Mouse (Mus musculus) MEL (cell line): ENCODE data around the gene Tex22. TPM values are rescaled to one million over a fixed set of nuclear protein-coding genes. Genes with fewer than 3 reads are reported as not detected.
A peak's percentile ranks its signal among the peaks of the same experiment; 100 is the strongest.

Experiments used
- DNase-seq: peaks from one replicate; pipeline ENCODE4 v3.0.0; 2011; ENCODE audit warnings: low read depth, low spot score
- H3K27ac ChIP-seq: 2 replicates; pipeline ENCODE4 v1.5.1; 2012; ENCODE audit warnings: low read depth, mild to moderate bottlenecking, control low read depth, low read length, moderate library complexity; ENCODE audit not compliant: control insufficient read depth
- H3K27me3 ChIP-seq, 2 experiments: fragments of 150-350 bp in 1 of 2; sonication (generic) in 1 of 2; 2 replicates each; pipeline ENCODE4 v1.6.1; 2012; ENCODE audit warnings: low read length in 2 of 2, mild to moderate bottlenecking in 2 of 2, improper control_type of control experiment in 1 of 2, moderate library complexity in 1 of 2; ENCODE audit not compliant: insufficient read depth in 2 of 2, control insufficient read depth in 1 of 2
- H3K36me3 ChIP-seq, 2 experiments: 2 replicates each; pipeline ENCODE4 v1.6.1; 2012 to 2014; ENCODE audit warnings: low read length in 2 of 2, improper control_type of control experiment in 1 of 2, inconsistent platforms in 1 of 2, mild to moderate bottlenecking in 1 of 2; ENCODE audit not compliant: insufficient read depth in 2 of 2, control insufficient read depth in 1 of 2
- H3K4me1 ChIP-seq, 2 experiments: fragments of 150-350 bp in 1 of 2; sonication (generic) in 1 of 2; 2 replicates each; pipeline ENCODE4 v1.6.1; 2012; ENCODE audit warnings: low read length in 2 of 2, improper control_type of control experiment in 1 of 2, mild to moderate bottlenecking in 1 of 2; ENCODE audit not compliant: insufficient read depth in 2 of 2, control insufficient read depth in 1 of 2
- H3K4me3 ChIP-seq, 2 experiments: fragments of 150-350 bp in 1 of 2; sonication (generic) in 1 of 2; 2 replicates each; pipeline ENCODE4 v1.5.1; 2012; ENCODE audit warnings: low read depth in 2 of 2, low read length in 2 of 2, mild to moderate bottlenecking in 2 of 2, moderate library complexity in 2 of 2, control low read depth in 1 of 2, improper control_type of control experiment in 1 of 2; ENCODE audit not compliant: control insufficient read depth in 1 of 2, insufficient read depth in 1 of 2
- H3K79me2 ChIP-seq: 2 replicates; pipeline ENCODE4 v1.6.1; 2012; ENCODE audit warnings: mild to moderate bottlenecking, low read length, moderate library complexity; ENCODE audit not compliant: control insufficient read depth, poor library complexity, insufficient read depth
- H3K9ac ChIP-seq: 2 replicates; pipeline ENCODE4 v1.6.1; 2012; ENCODE audit warnings: low read depth, mild to moderate bottlenecking, control low read depth, low read length, moderate library complexity; ENCODE audit not compliant: control insufficient read depth, poor library complexity, severe bottlenecking
- H3K9me3 ChIP-seq: fragments of 150-350 bp; sonication (generic); replicated peaks from 2 replicates; pipeline ENCODE4 v1.6.1; 2012; ENCODE audit warnings: mild to moderate bottlenecking, low read length, improper control_type of control experiment, moderate library complexity; ENCODE audit not compliant: insufficient read depth
- E2F4 ChIP-seq: IDR thresholded peaks from 2 replicates; pipeline ENCODE4 v1.6.1; 2011; ENCODE audit warnings: low read depth, low read length, improper control_type of control experiment, borderline replicate concordance
- ELF1 ChIP-seq: IDR thresholded peaks from 2 replicates; pipeline ENCODE4 v1.6.1; 2014; ENCODE audit warnings: low read depth, mild to moderate bottlenecking, inconsistent platforms, low read length, improper control_type of control experiment, moderate library complexity
- EP300 ChIP-seq, 2 experiments: IDR thresholded peaks; 2 replicates each; pipeline ENCODE4 v1.6.1; 2011; ENCODE audit warnings: improper control_type of control experiment in 2 of 2, low read length in 2 of 2, low read depth in 1 of 2, mild to moderate bottlenecking in 1 of 2
- ETS1 ChIP-seq: IDR thresholded peaks from 2 replicates; pipeline ENCODE4 v1.6.1; 2012; ENCODE audit warnings: low read depth, mild to moderate bottlenecking, inconsistent platforms, low read length, improper control_type of control experiment, moderate library complexity
- GABPA ChIP-seq: IDR thresholded peaks from 2 replicates; pipeline ENCODE4 v1.6.1; 2012; ENCODE audit warnings: low read depth, mild to moderate bottlenecking, inconsistent platforms, low read length, improper control_type of control experiment, moderate library complexity
- HCFC1 ChIP-seq: IDR thresholded peaks from 2 replicates; pipeline ENCODE4 v1.6.1; 2012; ENCODE audit warnings: low read depth, mild to moderate bottlenecking, inconsistent platforms, low read length, improper control_type of control experiment, moderate library complexity
- KAT2A ChIP-seq: conservative IDR thresholded peaks from 2 replicates; pipeline ENCODE4 v1.6.1; 2012; ENCODE audit warnings: low read depth, low read length, improper control_type of control experiment, inconsistent platforms
- MAX ChIP-seq: IDR thresholded peaks from 2 replicates; pipeline ENCODE4 v1.6.1; 2011; ENCODE audit warnings: low read length, improper control_type of control experiment
- MAZ ChIP-seq: IDR thresholded peaks from 2 replicates; pipeline ENCODE4 v1.6.1; 2012; ENCODE audit warnings: low read depth, mild to moderate bottlenecking, inconsistent platforms, low read length, improper control_type of control experiment
- MXI1 ChIP-seq: IDR thresholded peaks from 2 replicates; pipeline ENCODE4 v1.6.1; 2011; ENCODE audit warnings: mild to moderate bottlenecking, low read depth, low read length, improper control_type of control experiment
- MYB ChIP-seq: IDR thresholded peaks from 2 replicates; pipeline ENCODE4 v1.6.1; 2011; ENCODE audit warnings: mild to moderate bottlenecking, low read depth, low read length, improper control_type of control experiment
- MYC ChIP-seq: IDR thresholded peaks from 2 replicates; pipeline ENCODE4 v1.6.1; 2011; ENCODE audit warnings: low read depth, mild to moderate bottlenecking, low read length, improper control_type of control experiment, moderate library complexity
- NRF1 ChIP-seq: IDR thresholded peaks from 2 replicates; pipeline ENCODE4 v1.6.1; 2014; ENCODE audit warnings: low read depth, mild to moderate bottlenecking, inconsistent platforms, low read length, improper control_type of control experiment, moderate library complexity; ENCODE audit not compliant: poor library complexity, insufficient read depth, severe bottlenecking
- POLR2A ChIP-seq, 2 experiments: IDR thresholded peaks; 2 replicates each; pipeline ENCODE4 v1.6.1; 2011 to 2012; ENCODE audit warnings: low read length in 2 of 2, mild to moderate bottlenecking in 2 of 2, control low read depth in 1 of 2, improper control_type of control experiment in 1 of 2, low read depth in 1 of 2, moderate library complexity in 1 of 2; ENCODE audit not compliant: control insufficient read depth in 1 of 2, insufficient read depth in 1 of 2, poor library complexity in 1 of 2
- POLR2AphosphoS5 ChIP-seq: IDR thresholded peaks from 2 replicates; pipeline ENCODE4 v1.6.1; 2012; ENCODE audit warnings: low read depth, borderline replicate concordance, mild to moderate bottlenecking, inconsistent platforms, low read length, moderate library complexity, mixed read lengths
- RAD21 ChIP-seq: IDR thresholded peaks from 2 replicates; pipeline ENCODE4 v1.6.1; 2011; ENCODE audit warnings: mild to moderate bottlenecking, low read depth, low read length, improper control_type of control experiment
- TAL1 ChIP-seq: IDR thresholded peaks from 2 replicates; pipeline ENCODE4 v1.6.1; 2012; ENCODE audit warnings: mild to moderate bottlenecking, inconsistent platforms, low read length, moderate library complexity, mixed read lengths
- ZKSCAN1 ChIP-seq: IDR thresholded peaks from 2 replicates; pipeline ENCODE4 v1.6.1; 2012; ENCODE audit warnings: low read depth, mild to moderate bottlenecking, inconsistent platforms, low read length, improper control_type of control experiment, moderate library complexity
- ZMIZ1 ChIP-seq: IDR thresholded peaks from 2 replicates; pipeline ENCODE4 v1.6.1; 2012; ENCODE audit warnings: low read depth, mild to moderate bottlenecking, inconsistent platforms, low read length, improper control_type of control experiment, moderate library complexity
- ZNF384 ChIP-seq: IDR thresholded peaks from 2 replicates; pipeline ENCODE4 v1.6.1; 2012; ENCODE audit warnings: low read depth, mild to moderate bottlenecking, inconsistent platforms, low read length, improper control_type of control experiment
- polyA plus RNA-seq, 2 experiments: library from polyadenylated mRNA; stranded (reverse) in 1 of 2; unstranded in 1 of 2; fragments of >175 nt in 1 of 2; fragments of >200 nt in 1 of 2; gene quantifications; 2 replicates each; pipeline versions ENCODE4 v1.2.1 to v1.2.4; 2012; ENCODE audit warnings: low replicate concordance in 2 of 2, low read depth in 1 of 2; ENCODE audit not compliant: insufficient read length in 2 of 2, insufficient read depth in 1 of 2, missing spikeins in 1 of 2
- total RNA-seq: library from RNA; depleted of rRNA; stranded (reverse); fragments of 300-350 nt; gene quantifications from 2 replicates; pipeline ENCODE4 v1.2.3, GENCODE M21; 2012

Gene Tex22
- total and polyA plus RNA-seq, 3 experiments, result 0.43 to 0.65 TPM; not detected in 1

DNA sequence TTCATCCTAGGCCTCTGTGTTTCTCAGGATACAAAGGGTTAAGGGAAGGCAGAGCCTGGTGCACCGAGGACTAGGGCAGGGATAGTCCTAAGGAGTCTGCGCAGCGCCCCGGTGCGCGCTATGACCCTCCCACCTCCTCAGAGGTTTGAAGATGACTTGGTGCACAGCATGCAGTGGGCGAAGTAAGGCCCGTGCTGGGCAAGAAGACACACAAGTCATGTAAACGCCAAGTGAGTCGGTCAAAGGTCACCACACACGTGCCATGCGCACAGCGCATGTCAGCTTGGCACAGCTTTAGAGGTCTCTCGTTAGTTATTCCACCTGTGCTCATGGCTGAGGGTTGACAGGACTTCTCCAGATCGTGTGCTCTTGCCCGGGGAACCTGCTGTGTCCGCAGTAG, 15.8 kb downstream of the Tex22 start:
- no peak overlapping the region for H3K27ac ChIP-seq
- H3K27me3 ChIP-seq, result peaks cover 16 to 18% of the 10 kb centered on the region in 2 experiments
- H3K4me1 ChIP-seq, result peaks cover 0 to 7% of the 10 kb centered on the region in 2 experiments; a peak in 3 of 4 replicates
- no peaks in the 10 kb centered on the region for H3K36me3 ChIP-seq
- H3K4me3 ChIP-seq, result no peak overlapping the region
- H3K79me2 ChIP-seq, result no peaks in the 10 kb centered on the region
- no peak for DNase-seq
- H3K9me3 ChIP-seq, result no peaks in the 10 kb centered on the region
- no peak overlapping the region for H3K9ac ChIP-seq
- TF ChIP-seq MYC (no peak), KAT2A (no peak), MAZ (no peak), ETS1 (no peak), GABPA (no peak), ELF1 (no peak), ZMIZ1 (no peak), POLR2A (IDR thresholded peaks at IDR 0.05; ENCODE audit: control insufficient read depth in 1 of 2, insufficient read depth in 1 of 2, low read depth in 1 of 2, low read length in 2 of 2, poor library complexity in 1 of 2) (no peak), ZKSCAN1 (no peak), MXI1 (no peak), MAX (no peak), E2F4 (no peak), HCFC1 (no peak), TAL1 (no peak), ZNF384 (no peak), EP300 (IDR thresholded peaks at IDR 0.05; ENCODE audit: low read depth in 1 of 2, low read length in 2 of 2) (no peak), NRF1 (no peak), RAD21 (no peak), MYB (no peak)
- TF ChIP-seq, all 39 proteins: peak for 0

DNA sequence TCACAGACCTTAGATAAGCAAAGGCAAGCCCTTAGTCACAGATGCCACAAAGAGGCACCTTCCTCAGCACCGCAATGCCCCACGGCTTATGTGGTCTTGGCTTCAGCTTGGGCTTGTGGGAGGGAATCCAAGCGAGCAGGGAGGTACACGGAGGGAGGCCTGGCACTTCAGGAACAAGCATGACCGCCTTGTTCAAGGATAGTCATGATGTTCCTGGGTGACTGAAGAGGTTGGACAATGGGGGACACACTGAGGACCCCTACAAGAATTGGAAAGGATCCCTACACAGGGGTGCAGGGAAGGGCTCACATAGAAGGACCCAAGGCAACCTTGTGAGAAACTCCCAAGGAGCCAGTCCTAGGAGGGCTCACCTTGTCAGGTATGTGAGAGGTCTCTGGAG, 22.7 kb downstream of the Tex22 start:
- H3K4me3 ChIP-seq, result peak overlapping the region in 1 of 2 experiments; percentile 97; a peak in 1 of 4 replicates
- H3K9me3 ChIP-seq, result no peaks in the 10 kb centered on the region
- peak; percentile 58 for DNase-seq
- peaks cover 41% of the 10 kb centered on the region for H3K79me2 ChIP-seq
- TF ChIP-seq POLR2AphosphoS5, result no peak
- no peak for TF ChIP-seq TAL1
- no peak for TF ChIP-seq ELF1
- no peak for TF ChIP-seq ZMIZ1
- peaks cover 2 to 4% of the 10 kb centered on the region in 2 experiments; a peak in 1 of 4 replicates for H3K27me3 ChIP-seq
- peaks cover 11 to 29% of the 10 kb centered on the region in 2 experiments; a peak in 3 of 4 replicates for H3K4me1 ChIP-seq
- peaks cover under 1 to 18% of the 10 kb centered on the region in 2 experiments; a peak in 3 of 4 replicates for H3K36me3 ChIP-seq
- no peak overlapping the region for H3K27ac ChIP-seq
- no peak overlapping the region for H3K9ac ChIP-seq
